Mouse (Mus musculus): ENCODE measurements around the gene Sox5. TPM values are rescaled to one million over a fixed set of nuclear protein-coding genes. Genes with fewer than 3 reads are reported as not detected.

Sox5 gene
- total and polyA plus RNA-seq, 2 experiments from 2014 or later = 2.1 to 3.2 TPM

DNA sequence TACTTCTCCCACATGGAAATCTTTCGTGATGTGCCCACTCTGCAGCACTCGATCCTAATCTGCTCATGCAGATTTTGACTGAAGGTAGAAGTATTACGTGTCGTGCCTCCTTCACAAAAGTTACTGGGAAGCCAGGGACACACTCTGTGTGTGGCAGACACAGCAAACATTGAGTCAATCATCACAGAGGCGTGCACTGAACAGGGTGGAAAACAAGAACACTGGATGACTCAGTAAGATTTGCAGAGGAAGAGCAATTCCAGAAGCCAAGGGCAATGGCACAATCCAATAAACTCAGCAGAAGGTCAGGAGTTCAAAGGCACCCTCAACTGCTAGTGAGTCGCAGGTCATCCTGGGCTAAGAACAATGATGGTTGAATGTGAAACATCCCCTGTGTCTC lies 430.7 kb downstream of the Sox5 start:
- TF ChIP-seq CTCF (IDR thresholded peaks at IDR 0.05; ENCODE audit: low read depth) (no peak), EP300 (IDR thresholded peaks at IDR 0.05; ENCODE audit: low read depth) (no peak)
- 79% methylated on average over 6 of the region's 6 CpGs for WGBS
- ATAC-seq (ENCODE audit: insufficient read depth, low read depth) (no peak), DNase-seq (ENCODE audit: low spot score) (no peak)
- no peak overlapping the region for H3K4me3 ChIP-seq (ENCODE audit: low read depth, low read length)
- H3K4me1 ChIP-seq (ENCODE audit: control insufficient read depth, insufficient read depth) = no peaks in the 10 kb centered on the region
- no peak overlapping the region for H3K4me2 ChIP-seq (ENCODE audit: low read depth, low read length)
- no peak overlapping the region for H3K27ac ChIP-seq (ENCODE audit: low read depth)
- no peaks in the 10 kb centered on the region for H3K27me3 ChIP-seq (ENCODE audit: control insufficient read depth, insufficient read depth, low read length)
- no peak overlapping the region for H3K9ac ChIP-seq (replicated peaks; ENCODE audit: low read depth, low read length)
- H3K36me3 ChIP-seq (replicated peaks; ENCODE audit: control insufficient read depth, insufficient read depth, low read length) = no peaks in the 10 kb centered on the region
- no peaks in the 10 kb centered on the region for H3K9me3 ChIP-seq (replicated peaks; ENCODE audit: control insufficient read depth, low read length)

DNA sequence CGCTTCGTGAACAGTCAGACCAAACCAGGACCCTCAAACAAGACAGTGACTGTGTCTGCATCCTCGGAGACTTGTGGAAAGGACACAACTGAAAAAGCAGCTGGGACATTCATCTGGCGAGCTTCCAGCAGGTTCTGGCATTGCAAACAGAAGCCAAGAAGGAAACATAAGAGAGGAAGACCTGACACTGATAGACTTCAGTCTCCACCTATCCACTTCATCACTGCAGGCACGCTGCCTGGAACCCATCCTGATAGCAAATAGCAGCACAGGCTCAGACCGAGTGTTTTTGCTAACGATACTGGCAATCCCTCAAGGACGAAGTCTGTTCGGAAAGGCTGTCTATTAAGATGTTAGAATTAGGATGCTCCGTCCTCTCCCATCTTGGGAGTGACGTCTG lies 438.4 kb downstream of the Sox5 start:
- Histone ChIP-seq H3K27me3 (ENCODE audit: control insufficient read depth, insufficient read depth, low read length) (no peaks in the 10 kb centered on the region), H3K36me3 (replicated peaks; ENCODE audit: control insufficient read depth, insufficient read depth, low read length) (no peaks in the 10 kb centered on the region), H3K9ac (replicated peaks; ENCODE audit: low read depth, low read length) (no peak overlapping the region), H3K4me3 (ENCODE audit: low read depth, low read length) (no peak overlapping the region), H3K9me3 (replicated peaks; ENCODE audit: control insufficient read depth, low read length) (no peaks in the 10 kb centered on the region), H3K4me1 (ENCODE audit: control insufficient read depth, insufficient read depth) (peaks cover 4% of the 10 kb centered on the region; the same call in 1 of the 2 replicates), H3K27ac (ENCODE audit: low read depth) (no peak overlapping the region), H3K4me2 (ENCODE audit: low read depth, low read length) (no peak overlapping the region)
- WGBS = 29% methylated on average over 11 of the region's 11 CpGs
- ATAC-seq (ENCODE audit: insufficient read depth, low read depth) (no peak), DNase-seq (ENCODE audit: low spot score) (peak; percentile 35)
- TF ChIP-seq EP300 (IDR thresholded peaks at IDR 0.05; ENCODE audit: low read depth) = no peak
- TF ChIP-seq CTCF (IDR thresholded peaks at IDR 0.05; ENCODE audit: low read depth) = no peak

DNA sequence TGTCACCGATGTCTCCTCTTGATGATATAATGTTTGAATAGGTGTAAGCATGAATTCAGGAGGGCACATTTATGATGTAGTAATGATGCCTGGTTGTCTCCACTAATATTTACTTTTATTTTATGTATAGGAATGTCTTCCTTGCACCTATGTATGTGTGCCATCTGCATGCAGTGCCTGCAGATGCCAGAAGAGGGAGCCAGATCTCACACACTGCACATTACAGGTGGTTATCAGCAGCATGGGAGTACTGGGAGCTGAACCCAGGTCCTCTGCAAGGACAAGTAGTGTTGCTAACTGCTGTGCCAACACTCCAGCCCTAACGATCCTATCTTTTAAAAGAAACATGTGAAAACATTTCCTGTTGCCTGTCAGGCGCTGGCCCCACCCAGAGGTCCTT lies 442.2 kb downstream of the Sox5 start:
- H3K9me3 ChIP-seq (replicated peaks; ENCODE audit: control insufficient read depth, low read length) = no peaks in the 10 kb centered on the region
- no peak for DNase-seq (ENCODE audit: low spot score)
- H3K27ac ChIP-seq (ENCODE audit: low read depth) = no peak overlapping the region
- no peak overlapping the region for H3K9ac ChIP-seq (replicated peaks; ENCODE audit: low read depth, low read length)
- ATAC-seq (ENCODE audit: insufficient read depth, low read depth) = no peak
- H3K4me1 ChIP-seq (ENCODE audit: control insufficient read depth, insufficient read depth) = peaks cover 4% of the 10 kb centered on the region; the same call in 1 of the 2 replicates
- 0 out of 2 replicates have a peak, but pooled peaks cover 3% of the 10 kb centered on the region for H3K27me3 ChIP-seq (ENCODE audit: control insufficient read depth, insufficient read depth, low read length)
- no peaks in the 10 kb centered on the region for H3K36me3 ChIP-seq (replicated peaks; ENCODE audit: control insufficient read depth, insufficient read depth, low read length)
- WGBS = 89% methylated on average over 3 of the region's 3 CpGs
- no peak overlapping the region for H3K4me2 ChIP-seq (ENCODE audit: low read depth, low read length)
- no peak overlapping the region for H3K4me3 ChIP-seq (ENCODE audit: low read depth, low read length)
- no peak for TF ChIP-seq CTCF (IDR thresholded peaks at IDR 0.05; ENCODE audit: low read depth)
- TF ChIP-seq EP300 (IDR thresholded peaks at IDR 0.05; ENCODE audit: low read depth) = no peak

DNA sequence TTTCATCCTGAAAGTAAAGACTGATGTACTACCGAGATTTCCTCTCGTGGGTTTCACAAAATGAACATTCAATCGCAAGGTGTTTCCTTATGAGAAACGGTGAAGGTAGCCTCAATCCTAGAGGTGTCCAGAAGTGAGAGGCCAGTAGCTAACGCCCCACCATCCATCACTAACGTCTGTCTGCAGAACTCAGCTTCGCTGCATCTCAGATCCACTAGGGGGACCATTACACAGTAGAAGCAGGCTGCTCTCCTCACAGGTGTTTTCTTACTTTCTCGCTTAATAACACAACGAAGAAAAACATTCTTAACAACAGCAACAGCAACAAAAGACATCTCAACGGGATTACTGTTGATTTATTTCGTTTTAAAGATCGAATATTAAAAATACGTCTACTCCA lies 442.8 kb downstream of the Sox5 start:
- H3K36me3 ChIP-seq (replicated peaks; ENCODE audit: control insufficient read depth, insufficient read depth, low read length) = no peaks in the 10 kb centered on the region
- H3K4me3 ChIP-seq (ENCODE audit: low read depth, low read length) = no peak overlapping the region
- no peak for TF ChIP-seq EP300 (IDR thresholded peaks at IDR 0.05; ENCODE audit: low read depth)
- TF ChIP-seq CTCF (IDR thresholded peaks at IDR 0.05; ENCODE audit: low read depth) = peak; percentile 46
- H3K9ac ChIP-seq (replicated peaks; ENCODE audit: low read depth, low read length) = no peak overlapping the region
- H3K27ac ChIP-seq (ENCODE audit: low read depth) = no peak overlapping the region
- DNase-seq (ENCODE audit: low spot score) (no peak), ATAC-seq (ENCODE audit: insufficient read depth, low read depth) (no peak)
- no peaks in the 10 kb centered on the region for H3K9me3 ChIP-seq (replicated peaks; ENCODE audit: control insufficient read depth, low read length)
- 71% methylated on average over 13 of the region's 13 CpGs for WGBS
- no peak overlapping the region for H3K4me2 ChIP-seq (ENCODE audit: low read depth, low read length)
- peaks cover 4% of the 10 kb centered on the region; the same call in 1 of the 2 replicates for H3K4me1 ChIP-seq (ENCODE audit: control insufficient read depth, insufficient read depth)
- 0 out of 2 replicates have a peak, but pooled peaks cover 3% of the 10 kb centered on the region for H3K27me3 ChIP-seq (ENCODE audit: control insufficient read depth, insufficient read depth, low read length)

DNA sequence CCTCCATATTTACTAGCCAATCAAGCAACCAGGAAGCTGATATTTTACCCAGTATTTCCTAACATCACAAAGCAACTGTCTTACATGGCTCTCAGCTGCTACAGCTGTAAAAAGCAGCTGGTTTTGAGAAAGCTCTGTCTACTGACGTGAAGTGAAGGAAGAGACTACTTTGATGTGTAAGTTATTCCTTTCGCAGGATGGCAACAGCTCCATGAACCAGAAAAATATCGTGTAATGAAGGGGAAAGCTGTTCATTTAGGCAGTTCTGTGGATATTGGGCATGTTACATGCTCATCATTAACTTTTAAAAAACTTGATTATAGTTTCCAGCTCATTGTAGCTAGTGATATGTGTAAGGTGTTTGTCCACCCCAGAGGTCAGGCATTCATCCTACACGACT lies 443.6 kb downstream of the Sox5 start:
- H3K4me2 ChIP-seq (ENCODE audit: low read depth, low read length) = no peak overlapping the region
- no peak overlapping the region for H3K4me3 ChIP-seq (ENCODE audit: low read depth, low read length)
- H3K36me3 ChIP-seq (replicated peaks; ENCODE audit: control insufficient read depth, insufficient read depth, low read length) = no peaks in the 10 kb centered on the region
- 83% methylated on average over 4 of the region's 4 CpGs for WGBS
- ATAC-seq (ENCODE audit: insufficient read depth, low read depth) (no peak), DNase-seq (ENCODE audit: low spot score) (no peak)
- 0 out of 2 replicates have a peak, but pooled peaks cover 3% of the 10 kb centered on the region for H3K27me3 ChIP-seq (ENCODE audit: control insufficient read depth, insufficient read depth, low read length)
- H3K4me1 ChIP-seq (ENCODE audit: control insufficient read depth, insufficient read depth) = peaks cover 2% of the 10 kb centered on the region; the same call in 1 of the 2 replicates
- no peaks in the 10 kb centered on the region for H3K9me3 ChIP-seq (replicated peaks; ENCODE audit: control insufficient read depth, low read length)
- TF ChIP-seq CTCF (IDR thresholded peaks at IDR 0.05; ENCODE audit: low read depth) (no peak), EP300 (IDR thresholded peaks at IDR 0.05; ENCODE audit: low read depth) (no peak)
- no peak overlapping the region for H3K27ac ChIP-seq (ENCODE audit: low read depth)
- no peak overlapping the region for H3K9ac ChIP-seq (replicated peaks; ENCODE audit: low read depth, low read length)

DNA sequence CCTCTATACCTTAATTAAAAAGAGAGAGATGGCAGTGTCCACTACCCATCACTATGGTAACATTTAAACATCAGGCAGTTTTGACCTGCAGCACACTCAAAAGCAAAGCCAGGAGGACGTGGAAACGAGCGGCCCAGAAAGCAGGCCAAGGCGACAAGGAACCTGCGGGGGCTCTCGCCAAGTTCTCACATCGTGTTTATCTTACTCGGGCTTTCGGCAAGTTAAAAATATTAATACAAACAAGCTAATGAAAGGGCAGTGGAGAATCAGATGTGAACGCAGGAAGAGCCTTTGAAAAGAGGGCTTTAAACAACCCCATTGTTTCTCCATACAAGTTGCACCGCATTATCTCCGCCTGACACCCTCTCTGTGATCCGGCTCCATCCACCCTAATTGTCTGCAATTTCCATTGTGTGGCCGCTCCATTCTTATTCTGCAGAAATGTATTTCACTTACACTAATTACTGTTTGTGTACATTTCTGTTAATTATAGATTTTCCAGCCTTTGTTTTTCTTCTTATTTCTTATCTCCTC lies 444.3 kb downstream of the Sox5 start:
- 0 out of 2 replicates have a peak, but pooled peaks cover 3% of the 10 kb centered on the region for H3K27me3 ChIP-seq (ENCODE audit: control insufficient read depth, insufficient read depth, low read length)
- WGBS = 35% methylated on average over 14 of the region's 14 CpGs
- no peak for DNase-seq (ENCODE audit: low spot score)
- no peaks in the 10 kb centered on the region for H3K36me3 ChIP-seq (replicated peaks; ENCODE audit: control insufficient read depth, insufficient read depth, low read length)
- no peak overlapping the region for H3K4me2 ChIP-seq (ENCODE audit: low read depth, low read length)
- H3K9me3 ChIP-seq (replicated peaks; ENCODE audit: control insufficient read depth, low read length) = no peaks in the 10 kb centered on the region
- no peak overlapping the region for H3K27ac ChIP-seq (ENCODE audit: low read depth)
- TF ChIP-seq CTCF (IDR thresholded peaks at IDR 0.05; ENCODE audit: low read depth) = no peak
- no peak for TF ChIP-seq EP300 (IDR thresholded peaks at IDR 0.05; ENCODE audit: low read depth)
- ATAC-seq (ENCODE audit: insufficient read depth, low read depth) = no peak
- no peak overlapping the region for H3K4me3 ChIP-seq (ENCODE audit: low read depth, low read length)
- no peak overlapping the region for H3K9ac ChIP-seq (replicated peaks; ENCODE audit: low read depth, low read length)
- no peaks in the 10 kb centered on the region for H3K4me1 ChIP-seq (ENCODE audit: control insufficient read depth, insufficient read depth)

All from heart, postnatal 0 days (tissue).